Mouse (Mus musculus) MEL (cell line): ENCODE measurements around the gene Zfyve21.

ENCODE experiments used
- CHD2 ChIP-seq: IDR thresholded peaks from 2 replicates; pipeline ENCODE4 v1.6.1; 2011; ENCODE audit warnings: low read length, improper control_type of control experiment
- CTCF ChIP-seq, 3 experiments: IDR thresholded peaks in 2 of 3; conservative IDR thresholded peaks in 1 of 3; 2 replicates each; pipeline ENCODE4 v1.5.1; 2011 to 2012; ENCODE audit warnings: low read length in 3 of 3, low read depth in 2 of 3, mild to moderate bottlenecking in 2 of 3, improper control_type of control experiment in 1 of 3, inconsistent platforms in 1 of 3, mixed read lengths in 1 of 3, moderate library complexity in 1 of 3; ENCODE audit not compliant: control insufficient read depth in 1 of 3, insufficient read depth in 1 of 3, poor library complexity in 1 of 3, severe bottlenecking in 1 of 3
- E2F4 ChIP-seq: IDR thresholded peaks from 2 replicates; pipeline ENCODE4 v1.6.1; 2011; ENCODE audit warnings: low read depth, low read length, improper control_type of control experiment, borderline replicate concordance
- EP300 ChIP-seq, 2 experiments: IDR thresholded peaks; 2 replicates each; pipeline ENCODE4 v1.6.1; 2011; ENCODE audit warnings: improper control_type of control experiment in 2 of 2, low read length in 2 of 2, low read depth in 1 of 2, mild to moderate bottlenecking in 1 of 2
- ETS1 ChIP-seq: IDR thresholded peaks from 2 replicates; pipeline ENCODE4 v1.6.1; 2012; ENCODE audit warnings: low read depth, mild to moderate bottlenecking, inconsistent platforms, low read length, improper control_type of control experiment, moderate library complexity
- MAFK ChIP-seq: IDR thresholded peaks from 2 replicates; pipeline ENCODE4 v1.6.1; 2011; ENCODE audit warnings: low read depth, mild to moderate bottlenecking, low read length, improper control_type of control experiment, borderline replicate concordance
- MAZ ChIP-seq: IDR thresholded peaks from 2 replicates; pipeline ENCODE4 v1.6.1; 2012; ENCODE audit warnings: low read depth, mild to moderate bottlenecking, inconsistent platforms, low read length, improper control_type of control experiment
- MYC ChIP-seq: IDR thresholded peaks from 2 replicates; pipeline ENCODE4 v1.6.1; 2011; ENCODE audit warnings: low read depth, mild to moderate bottlenecking, low read length, improper control_type of control experiment, moderate library complexity
- NELFE ChIP-seq: IDR thresholded peaks from 2 replicates; pipeline ENCODE4 v1.6.1; 2011; ENCODE audit warnings: low read depth, low read length, improper control_type of control experiment
- POLR2A ChIP-seq, 2 experiments: IDR thresholded peaks; 2 replicates each; pipeline ENCODE4 v1.6.1; 2011 to 2012; ENCODE audit warnings: low read length in 2 of 2, mild to moderate bottlenecking in 2 of 2, control low read depth in 1 of 2, improper control_type of control experiment in 1 of 2, low read depth in 1 of 2, moderate library complexity in 1 of 2; ENCODE audit not compliant: control insufficient read depth in 1 of 2, insufficient read depth in 1 of 2, poor library complexity in 1 of 2
- SMC3 ChIP-seq: IDR thresholded peaks from 2 replicates; pipeline ENCODE4 v1.6.1; 2011; ENCODE audit warnings: low read depth, low read length, improper control_type of control experiment
- USF1 ChIP-seq: IDR thresholded peaks from 2 replicates; pipeline ENCODE4 v1.6.1; 2014; ENCODE audit warnings: low read depth, mild to moderate bottlenecking, inconsistent platforms, low read length, improper control_type of control experiment, moderate library complexity
- USF2 ChIP-seq, 2 experiments: IDR thresholded peaks; 2 replicates each; pipeline ENCODE4 v1.6.1; 2011 to 2012; ENCODE audit warnings: improper control_type of control experiment in 2 of 2, low read length in 2 of 2, borderline replicate concordance in 1 of 2, inconsistent platforms in 1 of 2, low read depth in 1 of 2, mild to moderate bottlenecking in 1 of 2; ENCODE audit not compliant: insufficient read depth in 1 of 2
- ZC3H11A ChIP-seq: IDR thresholded peaks from 2 replicates; pipeline ENCODE4 v1.6.1; 2012; ENCODE audit warnings: low read depth, mild to moderate bottlenecking, inconsistent platforms, low read length, improper control_type of control experiment

DNA sequence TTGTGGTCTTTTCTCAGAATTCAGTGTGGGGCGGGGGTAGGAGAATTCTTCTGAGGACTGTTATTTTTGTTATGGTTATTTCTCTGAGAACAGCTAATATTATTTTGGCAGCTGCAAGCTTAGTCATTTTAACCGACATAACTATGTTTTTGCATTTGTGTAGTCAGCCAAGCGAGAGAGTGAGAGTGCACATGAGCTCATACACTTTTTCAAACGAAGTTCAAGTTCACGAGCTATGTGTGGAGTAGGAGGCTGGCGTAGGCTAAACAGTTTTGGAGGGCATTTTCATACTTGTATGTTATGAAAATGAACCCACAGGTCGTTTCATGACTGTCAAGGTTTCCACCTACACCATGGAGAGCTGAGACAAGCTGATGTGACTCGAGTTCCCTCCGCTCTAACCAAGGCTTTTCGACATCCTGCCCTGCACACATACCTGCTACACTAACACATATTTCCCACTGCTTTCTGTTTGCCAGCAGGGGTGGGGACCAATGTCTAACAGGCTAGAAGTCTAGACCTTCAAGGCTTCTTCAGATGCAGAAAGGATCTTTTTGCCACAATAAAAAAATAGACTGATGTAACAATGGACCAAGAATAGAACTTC is 45.5 kb upstream of the Zfyve21 start:
- TF ChIP-seq POLR2A (IDR thresholded peaks at IDR 0.05; ENCODE audit: control insufficient read depth in 1 of 2, insufficient read depth in 1 of 2, low read depth in 1 of 2, low read length in 2 of 2, poor library complexity in 1 of 2) (no peak), CTCF (IDR thresholded peaks at IDR 0.05 in 2 of 3, conservative IDR thresholded peaks at IDR 0.05 in 1 of 3; ENCODE audit: control insufficient read depth in 1 of 3, insufficient read depth in 1 of 3, low read depth in 2 of 3, low read length in 3 of 3, poor library complexity in 1 of 3, severe bottlenecking in 1 of 3) (no peak), USF1 (no peak), MAFK (no peak), USF2 (IDR thresholded peaks at IDR 0.05; ENCODE audit: borderline replicate concordance in 1 of 2, insufficient read depth in 1 of 2, low read depth in 1 of 2, low read length in 2 of 2) (no peak), CHD2 (no peak), ETS1 (no peak), EP300 (IDR thresholded peaks at IDR 0.05; ENCODE audit: low read depth in 1 of 2, low read length in 2 of 2) (no peak), NELFE (no peak), ZC3H11A (no peak), E2F4 (no peak), MYC (no peak), MAZ (no peak), SMC3 (no peak)
